Mouse (Mus musculus) CH12.LX (cell line): ENCODE results near the gene Zfp94. TPM values are rescaled to one million over a fixed set of nuclear protein-coding genes. Genes with fewer than 3 reads are reported as not detected.

Experiments
- DNase-seq: peaks from one replicate; pipeline ENCODE4 v3.0.0-alpha.2; 2013; ENCODE audit errors: extremely low read depth
- H3K27ac ChIP-seq: 2 replicates; pipeline ENCODE4 v1.5.1; 2012; ENCODE audit warnings: low read depth, mild to moderate bottlenecking, control low read depth, moderate library complexity; ENCODE audit not compliant: insufficient read depth
- H3K27me3 ChIP-seq: replicated peaks from 2 replicates; pipeline ENCODE3; 2012; ENCODE audit warnings: inconsistent platforms
- H3K36me3 ChIP-seq, 2 experiments: replicated peaks in 1 of 2; 2 replicates each; pipeline versions ENCODE3 to v1.6.1; 2012; ENCODE audit warnings: inconsistent platforms in 1 of 2, low read length in 1 of 2, mild to moderate bottlenecking in 1 of 2, mixed read lengths in 1 of 2, moderate library complexity in 1 of 2; ENCODE audit not compliant: control insufficient read depth in 1 of 2, insufficient read depth in 1 of 2
- H3K4me1 ChIP-seq, 2 experiments: 2 replicates each; pipeline ENCODE4 v1.6.1; 2012; ENCODE audit warnings: inconsistent platforms in 1 of 2, moderate library complexity in 1 of 2; ENCODE audit not compliant: insufficient read depth in 2 of 2, control insufficient read depth in 1 of 2
- H3K4me2 ChIP-seq: 2 replicates; pipeline ENCODE4 v1.6.1; 2012; ENCODE audit warnings: low read depth, mild to moderate bottlenecking, control low read depth; ENCODE audit not compliant: poor library complexity, insufficient read depth, severe bottlenecking
- H3K4me3 ChIP-seq, 3 experiments: fragments of 150-350 bp in 1 of 3; sonication (generic) in 1 of 3; replicated peaks in 1 of 3; 2 replicates each; pipeline versions ENCODE3 to v1.5.1; 2011 to 2012; ENCODE audit warnings: low read depth in 2 of 3, low read length in 2 of 3, mild to moderate bottlenecking in 2 of 3, moderate library complexity in 2 of 3, control low read depth in 1 of 3, improper control_type of control experiment in 1 of 3, inconsistent platforms in 1 of 3, mixed read lengths in 1 of 3; ENCODE audit not compliant: poor library complexity in 1 of 3
- H3K79me2 ChIP-seq: replicated peaks from 2 replicates; pipeline ENCODE4 v1.6.1; 2012; ENCODE audit warnings: mild to moderate bottlenecking, moderate library complexity; ENCODE audit not compliant: control insufficient read depth, poor library complexity, insufficient read depth, severe bottlenecking; ENCODE audit errors: extremely low read depth
- H3K9ac ChIP-seq: 2 replicates; pipeline ENCODE4 v1.6.1; 2012; ENCODE audit warnings: low read depth, mild to moderate bottlenecking, control low read depth, moderate library complexity; ENCODE audit not compliant: insufficient read depth
- H3K9me3 ChIP-seq: replicated peaks from 2 replicates; pipeline ENCODE3; 2012; ENCODE audit warnings: low read length, inconsistent platforms, mixed read lengths
- BHLHE40 ChIP-seq: IDR thresholded peaks from 2 replicates; pipeline ENCODE4 v1.6.1; 2011; ENCODE audit warnings: mild to moderate bottlenecking, low read depth, low read length, improper control_type of control experiment
- CHD1 ChIP-seq: IDR thresholded peaks from 2 replicates; pipeline ENCODE4 v1.6.1; 2012; ENCODE audit warnings: low read depth, low read length, improper control_type of control experiment, inconsistent platforms
- CHD2 ChIP-seq: IDR thresholded peaks from 2 replicates; pipeline ENCODE4 v1.6.1; 2011; ENCODE audit warnings: low read length, improper control_type of control experiment
- CTCF ChIP-seq, 2 experiments: IDR thresholded peaks in 1 of 2; conservative IDR thresholded peaks in 1 of 2; 2 replicates each; pipeline ENCODE4 v1.5.1; 2011 to 2012; ENCODE audit warnings: low read depth in 2 of 2, low read length in 2 of 2, improper control_type of control experiment in 1 of 2, inconsistent platforms in 1 of 2, mild to moderate bottlenecking in 1 of 2, moderate library complexity in 1 of 2
- E2F4 ChIP-seq: IDR thresholded peaks from 2 replicates; pipeline ENCODE4 v1.6.1; 2011; ENCODE audit warnings: low read depth, low read length, improper control_type of control experiment; ENCODE audit not compliant: insufficient replicate concordance
- ELF1 ChIP-seq: IDR thresholded peaks from 2 replicates; pipeline ENCODE4 v1.6.1; 2014; ENCODE audit warnings: low read depth, mild to moderate bottlenecking, inconsistent platforms, low read length, improper control_type of control experiment
- HCFC1 ChIP-seq: IDR thresholded peaks from 2 replicates; pipeline ENCODE4 v1.6.1; 2012; ENCODE audit warnings: low read depth, mild to moderate bottlenecking, inconsistent platforms, low read length, improper control_type of control experiment
- MAFK ChIP-seq: IDR thresholded peaks from 2 replicates; pipeline ENCODE4 v1.6.1; 2011; ENCODE audit warnings: low read length, improper control_type of control experiment; ENCODE audit not compliant: insufficient replicate concordance
- NELFE ChIP-seq: IDR thresholded peaks from 2 replicates; pipeline ENCODE4 v1.6.1; 2011; ENCODE audit warnings: low read depth, low read length, improper control_type of control experiment
- POLR2A ChIP-seq: IDR thresholded peaks from 2 replicates; pipeline ENCODE4 v1.6.1; 2011; ENCODE audit warnings: low read depth, mild to moderate bottlenecking, improper control_type of control experiment, low read length
- RAD21 ChIP-seq: IDR thresholded peaks from 2 replicates; pipeline ENCODE4 v1.6.1; 2011; ENCODE audit warnings: low read depth, mild to moderate bottlenecking, low read length, improper control_type of control experiment, moderate library complexity
- RCOR1 ChIP-seq: conservative IDR thresholded peaks from 2 replicates; pipeline ENCODE4 v1.6.1; 2012; ENCODE audit warnings: low read depth, mild to moderate bottlenecking, inconsistent platforms, low read length, improper control_type of control experiment
- TBP ChIP-seq: conservative IDR thresholded peaks from 2 replicates; pipeline ENCODE4 v1.6.1; 2011; ENCODE audit warnings: low read depth, low read length, improper control_type of control experiment
- TCF12 ChIP-seq: IDR thresholded peaks from 2 replicates; pipeline ENCODE4 v1.6.1; 2014; ENCODE audit warnings: low read depth, mild to moderate bottlenecking, inconsistent platforms, low read length, improper control_type of control experiment
- UBTF ChIP-seq: IDR thresholded peaks from 2 replicates; pipeline ENCODE4 v1.6.1; 2012; ENCODE audit warnings: low read depth, mild to moderate bottlenecking, inconsistent platforms, low read length, improper control_type of control experiment, moderate library complexity
- ZNF384 ChIP-seq: IDR thresholded peaks from 2 replicates; pipeline ENCODE4 v1.6.1; 2012; ENCODE audit warnings: low read depth, low read length, improper control_type of control experiment, inconsistent platforms
- dilution Hi-C: fragments of 300-500 bp; cut with MboI; formaldehyde crosslinking; loops from 2 replicates; pipeline ENCODE4 v1.14.3; 2020; ENCODE audit warnings: low sequenced_read_pairs; ENCODE audit not compliant: extremely low pct_unique_long_range_greater_than_20kb, extremely low pct_ligation_motif_present
- in situ Hi-C: fragments of 300-500 bp; cut with MboI; formaldehyde crosslinking; loops from 3 replicates; pipeline ENCODE4 v1.14.3; 2019; ENCODE audit warnings: low sequenced_read_pairs, low pct_ligation_motif_present, low pct_unique_long_range_greater_than_20kb, mixed read lengths
- polyA plus RNA-seq: library from polyadenylated mRNA; unstranded; fragments of >175 nt; gene quantifications from 2 replicates; pipeline ENCODE4 v1.2.1, GENCODE M21; 2012; ENCODE audit warnings: low read depth; ENCODE audit not compliant: insufficient read length
- total RNA-seq, 2 experiments: library from RNA; depleted of rRNA; stranded (reverse); fragments of 300-350 nt in 1 of 2; fragments of >200 nt in 1 of 2; gene quantifications; 2 replicates each; pipeline ENCODE4 v1.2.3; 2012 to 2014

The Zfp94 gene
- total and polyA plus RNA-seq, 3 experiments = 3.3 to 6.0 (median 4.5) TPM

- no peak for DNase-seq
- H3K79me2 ChIP-seq = no peaks in the 10 kb centered on the region
- dilution Hi-C loops = no loop called here
- no peak within 1 kb of the TSS for H3K4me3 ChIP-seq
- peak within 1 kb of the TSS; percentile 53 for H3K4me2 ChIP-seq
- H3K9me3 ChIP-seq = no peaks in the 10 kb centered on the region
- TF ChIP-seq E2F4 (no peak), CTCF (conservative IDR thresholded peaks at IDR 0.05 in 1 of 2, IDR thresholded peaks at IDR 0.05 in 1 of 2; ENCODE audit: low read depth in 2 of 2, low read length in 2 of 2) (no peak), RAD21 (no peak), HCFC1 (peak; percentile 66)
- TF ChIP-seq, all 38 proteins: peak for 1
- in situ Hi-C loops = no loop called here
- Histone ChIP-seq H3K9ac (no peak within 1 kb of the TSS), H3K4me1 (peaks cover 8 to 16% of the 10 kb centered on the region in 2 experiments), H3K27me3 (no peaks in the 10 kb centered on the region), H3K36me3 (no peaks in the 10 kb centered on the region), H3K27ac (no peak within 1 kb of the TSS)
Measured at GRCm38 (mm10) chr7:24270288-24270672, 46.2 kb downstream of the Zfp94 start, which contains the start of gene Zfp93. Gene Zfp93 (plus strand): TSS chr7:24270420.

GRCm38 (mm10) chr7:24269667-24270287 is 46.7 kb downstream of the Zfp94 start:
- H3K27me3 ChIP-seq = peaks cover 2% of the 10 kb centered on the region
- no peaks in the 10 kb centered on the region for H3K9me3 ChIP-seq
- dilution Hi-C loops (no loop called here), in situ Hi-C loops (no loop called here)
- no peak for TF ChIP-seq ELF1
- no peak for TF ChIP-seq UBTF
- no peak for TF ChIP-seq CHD1
- no peak for TF ChIP-seq POLR2A
- no peak for TF ChIP-seq RCOR1
- no peak for TF ChIP-seq ZNF384
- TF ChIP-seq MAFK = no peak
- no peak for TF ChIP-seq NELFE
- no peak for TF ChIP-seq TBP
- TF ChIP-seq TCF12 = no peak
- TF ChIP-seq BHLHE40 = no peak
- no peak for TF ChIP-seq CHD2
- TF ChIP-seq RAD21 = no peak
- no peaks in the 10 kb centered on the region for H3K79me2 ChIP-seq
- H3K36me3 ChIP-seq = no peaks in the 10 kb centered on the region
- peaks cover 8 to 16% of the 10 kb centered on the region in 2 experiments for H3K4me1 ChIP-seq
- H3K4me2 ChIP-seq = no peak overlapping the region
- H3K27ac ChIP-seq = no peak overlapping the region
- no peak for DNase-seq
- H3K9ac ChIP-seq = no peak overlapping the region
- no peak overlapping the region for H3K4me3 ChIP-seq
